Mouse (Mus musculus) layer of hippocampus, postnatal 25 days (tissue): ENCODE measurements around the gene Bri3bp. TPM values are rescaled to one million over a fixed set of nuclear protein-coding genes. Genes with fewer than 3 reads are reported as not detected.
"Not testable (repeated sequence)": the region's sequence is repeated elsewhere in the genome, so short reads cannot be mapped to it uniquely, and the experiment has no call there.

ENCODE experiments used
- DNase-seq, 2 experiments: peaks; one replicate each; pipeline ENCODE4 v3.0.0; 2022; ENCODE audit warnings: mixed read lengths in 2 of 2, low spot score in 1 of 2; ENCODE audit errors: extremely low spot score in 1 of 2
- total RNA-seq, 2 experiments: library from RNA; stranded (reverse); gene quantifications; 2 replicates each; pipeline ENCODE4 v1.2.3; 2021

Bri3bp gene
- 100 to 1,000 TPM; 101 to 109 TPM for total RNA-seq

DNA sequence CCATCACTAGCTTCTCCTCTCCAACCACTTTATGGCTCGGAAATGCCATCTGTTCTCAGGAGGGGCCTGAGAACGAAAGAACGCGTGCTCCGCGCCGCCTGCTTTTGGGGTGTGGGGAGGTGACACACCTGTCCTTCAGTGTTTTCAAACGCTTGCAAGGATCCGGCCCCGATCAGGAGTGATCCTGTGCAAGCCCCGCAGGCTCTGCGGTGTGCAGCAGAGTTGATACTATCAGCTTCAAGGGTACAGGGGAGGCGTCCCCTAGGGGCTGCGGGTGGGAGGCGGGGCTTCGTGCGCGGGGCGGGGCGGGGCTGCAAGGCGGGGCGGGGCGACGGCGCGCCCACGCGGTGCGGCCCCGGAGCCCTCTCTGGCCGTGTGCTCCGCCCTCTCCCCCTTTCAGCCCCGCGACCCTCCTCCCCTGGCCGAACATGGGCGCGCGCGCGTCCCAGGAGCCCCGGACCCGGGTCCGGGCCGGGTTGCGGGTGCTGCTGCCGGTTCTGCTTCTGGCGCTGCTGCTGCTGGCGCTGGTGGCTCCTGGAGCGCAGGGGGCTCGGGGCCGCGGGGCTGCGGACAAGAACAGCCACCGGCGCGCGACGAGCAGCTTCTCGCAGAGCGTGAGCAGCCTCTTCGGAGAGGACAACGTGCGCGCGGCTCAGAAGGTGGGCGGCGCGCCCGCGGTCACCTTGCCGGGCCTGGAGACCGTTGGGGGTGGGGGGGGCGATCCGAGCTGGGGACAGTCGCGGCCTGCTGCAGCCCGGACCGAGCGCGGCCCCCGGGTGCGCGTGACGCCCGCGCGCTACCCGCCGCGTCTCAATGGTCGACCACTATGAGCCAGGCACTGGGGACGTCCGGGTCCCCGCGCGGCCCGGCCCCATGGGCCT, at the start of gene Bri3bp:
Gene Bri3bp (plus strand): TSS at position 335 of the 881 bp plus-strand sequence.
- peak; percentile 45 to 56 for DNase-seq

DNA sequence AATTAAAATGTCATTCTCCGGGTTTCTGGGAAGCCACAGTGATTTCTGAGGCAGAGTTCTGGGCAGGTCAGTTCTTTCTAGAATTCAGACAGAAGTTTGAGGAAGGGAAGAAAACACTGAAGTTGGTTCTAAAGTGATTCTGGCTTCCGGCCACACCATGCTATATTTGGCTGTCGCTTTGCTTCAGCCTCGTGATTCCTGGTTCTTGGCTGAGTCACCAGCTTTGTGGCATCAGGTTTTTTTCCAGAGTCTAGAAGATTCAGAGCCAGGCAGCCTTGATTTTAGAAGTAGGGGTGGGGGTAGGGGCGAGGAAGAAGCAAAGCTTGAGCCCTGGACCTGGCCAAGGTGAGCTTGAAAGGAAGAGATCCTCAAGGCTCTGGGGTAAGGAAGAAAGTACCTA, 49.8 kb upstream of the Bri3bp start:
- peak in 1 of 2 experiments; percentile 62 for DNase-seq

DNA sequence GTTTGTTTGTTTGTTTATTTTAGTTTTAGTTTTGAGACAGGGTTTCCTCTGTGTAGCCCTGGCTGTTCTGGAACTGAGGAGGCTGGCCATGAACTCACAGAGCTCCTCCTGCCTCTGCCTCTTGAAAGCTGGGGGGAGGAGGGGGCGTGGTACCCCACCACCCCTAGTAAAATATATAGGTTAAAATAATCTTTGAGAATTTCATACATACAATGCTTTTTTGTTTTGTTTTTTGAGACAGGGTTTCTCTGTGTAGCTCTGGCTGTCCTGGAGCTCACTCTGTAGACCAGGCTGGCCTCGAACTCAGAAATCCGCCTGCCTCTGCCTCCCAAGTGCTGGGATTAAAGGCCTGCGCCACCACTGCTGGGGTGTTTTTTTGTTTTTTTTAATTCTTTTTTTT, 49.2 kb upstream of the Bri3bp start:
- not testable (repeated sequence) for DNase-seq

DNA sequence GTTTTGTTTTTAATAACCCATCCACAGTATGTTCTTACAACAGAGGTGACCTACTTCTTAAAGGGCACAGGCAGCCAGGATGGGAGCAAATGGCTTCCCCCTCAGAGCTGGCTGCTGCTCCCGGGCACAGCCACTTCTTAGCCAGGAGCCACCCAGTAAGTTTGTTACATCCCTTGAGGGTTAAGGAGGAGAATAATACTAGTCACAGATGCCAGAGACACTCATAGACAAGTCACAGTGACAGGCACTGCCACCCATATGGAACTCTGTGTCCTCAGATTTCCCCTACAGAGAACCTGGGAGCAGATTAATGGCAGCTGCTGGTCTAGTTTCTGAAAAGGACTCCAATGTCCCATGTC, 48.8 kb upstream of the Bri3bp start:
- no peak for DNase-seq

DNA sequence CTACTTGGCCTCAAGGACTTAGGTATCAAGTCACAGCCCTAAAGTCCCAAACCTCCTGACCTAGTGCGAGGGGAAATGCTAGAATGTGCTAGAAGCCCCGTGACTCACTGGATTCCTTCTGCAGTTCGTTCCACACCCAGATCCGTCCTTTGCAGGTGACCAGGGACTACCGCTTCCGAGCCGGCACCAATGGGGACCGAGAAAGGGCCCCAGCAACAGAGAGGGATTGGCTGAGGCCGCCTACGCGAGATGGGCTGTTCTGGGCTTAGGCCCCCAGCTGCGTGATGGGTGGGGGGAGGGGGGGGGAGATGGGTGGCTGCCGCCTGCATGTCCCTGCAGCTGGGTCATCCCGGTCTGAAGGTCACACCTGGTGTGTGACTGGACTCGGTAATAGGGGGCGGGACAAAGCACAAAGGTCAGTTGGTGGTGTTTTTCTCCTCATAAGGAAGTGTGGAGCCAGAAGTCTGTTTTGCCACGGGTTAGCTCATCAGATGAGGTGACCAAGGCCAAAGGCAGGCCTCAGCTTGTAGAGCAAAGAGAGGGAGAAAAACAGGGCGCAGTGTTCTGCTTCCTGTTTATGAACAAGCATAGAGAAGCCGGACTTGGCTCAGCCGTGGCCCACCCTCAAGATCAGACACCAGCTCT, 48.3 kb upstream of the Bri3bp start:
- DNase-seq, result peak; percentile 78 to 95

DNA sequence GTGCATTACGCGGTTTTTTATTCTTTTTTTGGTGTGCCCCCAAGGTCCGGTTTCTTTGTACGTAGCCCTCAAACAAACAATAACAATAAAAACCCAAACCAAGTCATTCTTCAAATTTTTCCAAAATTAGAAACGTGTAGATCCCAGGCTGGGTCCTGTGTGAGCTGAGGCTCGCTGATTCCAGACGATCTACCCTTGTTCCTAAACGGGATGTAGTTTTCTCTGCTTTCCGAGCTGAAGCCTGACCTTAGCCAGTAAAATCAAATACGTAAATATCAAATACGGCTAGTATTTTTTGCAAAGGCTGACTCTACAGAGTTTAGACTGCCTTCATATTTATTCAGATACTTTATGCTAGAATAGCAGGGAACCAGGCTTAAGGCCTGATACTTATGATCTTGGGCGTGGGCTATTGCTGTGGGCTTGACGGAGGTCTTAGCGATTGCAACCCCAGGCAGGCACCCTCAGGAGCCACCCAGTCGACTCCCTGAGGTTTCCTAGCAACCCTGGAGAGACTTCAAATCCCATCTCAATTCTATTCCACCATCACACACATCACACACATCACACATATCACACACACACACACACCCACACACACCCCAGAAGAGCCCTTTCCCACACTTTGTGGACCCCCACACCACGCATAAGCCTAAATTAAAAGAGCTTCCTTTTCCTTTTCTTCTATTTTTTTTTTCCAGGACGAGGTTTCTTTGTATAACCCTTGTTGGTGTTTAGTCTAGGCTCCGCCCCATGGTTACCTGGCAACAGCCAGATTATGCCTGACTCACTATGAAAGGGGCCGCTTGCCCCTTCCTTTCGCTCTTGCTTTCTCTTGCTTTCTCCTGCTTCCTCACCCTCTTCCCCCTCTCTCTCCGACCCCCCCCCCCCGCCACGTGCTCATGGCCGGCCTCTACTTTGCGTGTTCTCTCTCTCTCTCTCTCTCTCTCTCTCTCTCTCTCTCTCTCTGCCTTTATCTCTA, 47.5 kb upstream of the Bri3bp start:
- DNase-seq, result peak; percentile 42 to 47

DNA sequence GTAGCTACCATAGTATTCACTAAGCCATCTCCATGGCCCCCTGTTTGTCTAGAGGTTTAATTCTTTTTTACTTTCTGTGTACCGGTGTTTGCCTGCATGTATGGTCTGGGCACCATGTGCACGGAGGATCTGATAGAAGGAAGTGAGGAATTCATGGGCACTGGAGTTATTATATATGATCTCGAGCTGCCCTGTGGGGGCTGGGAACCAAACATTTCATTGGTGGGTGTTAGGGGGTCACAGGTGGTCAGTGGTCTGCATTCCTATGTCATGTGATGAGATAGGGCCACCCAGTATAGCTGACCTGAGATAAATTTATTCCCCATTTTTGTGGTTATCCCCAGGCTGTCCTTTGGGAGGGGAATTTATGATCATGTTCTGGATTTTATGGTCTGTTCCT, 46.4 kb upstream of the Bri3bp start:
- no peak for DNase-seq

DNA sequence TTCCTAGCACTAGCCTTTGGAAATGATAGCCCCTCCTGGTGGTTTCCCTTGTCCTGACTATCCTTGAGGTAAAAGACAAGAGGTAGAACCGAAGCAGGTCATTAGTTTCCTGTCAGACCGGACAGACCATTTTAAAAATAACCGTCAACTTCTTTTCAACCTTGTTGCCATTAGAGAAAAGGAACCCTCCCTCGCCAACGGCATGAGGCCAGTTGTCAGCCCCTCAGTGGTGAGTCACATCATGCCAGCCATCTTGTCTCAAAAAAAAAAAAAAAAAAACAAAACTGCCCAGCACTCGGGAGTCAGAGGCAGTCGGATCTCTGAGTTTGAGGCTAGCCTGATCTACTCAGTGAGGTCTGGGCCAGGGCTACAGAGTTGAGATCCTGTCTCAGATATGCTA, 40.5 kb upstream of the Bri3bp start:
- no peak for DNase-seq

DNA sequence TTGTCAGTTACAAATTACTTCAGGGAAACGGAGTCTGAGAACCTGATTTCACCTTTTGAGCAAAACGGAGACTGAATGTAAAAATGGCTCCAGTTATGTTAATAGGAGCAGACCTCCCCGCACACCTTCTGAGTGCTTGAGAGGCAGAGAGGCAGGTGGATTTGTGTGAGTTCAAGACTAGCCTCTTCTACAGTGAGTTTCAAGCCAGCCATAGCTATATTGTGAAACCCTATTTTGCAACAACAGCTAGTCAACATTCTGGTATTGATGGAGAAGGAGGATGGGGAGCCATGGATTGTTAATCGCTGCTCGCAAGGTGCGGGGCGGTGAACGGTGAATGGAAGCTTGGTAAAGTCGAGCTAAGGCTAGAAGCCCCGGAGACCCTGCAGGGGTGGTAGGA, 38.9 kb upstream of the Bri3bp start:
- no peak for DNase-seq

DNA sequence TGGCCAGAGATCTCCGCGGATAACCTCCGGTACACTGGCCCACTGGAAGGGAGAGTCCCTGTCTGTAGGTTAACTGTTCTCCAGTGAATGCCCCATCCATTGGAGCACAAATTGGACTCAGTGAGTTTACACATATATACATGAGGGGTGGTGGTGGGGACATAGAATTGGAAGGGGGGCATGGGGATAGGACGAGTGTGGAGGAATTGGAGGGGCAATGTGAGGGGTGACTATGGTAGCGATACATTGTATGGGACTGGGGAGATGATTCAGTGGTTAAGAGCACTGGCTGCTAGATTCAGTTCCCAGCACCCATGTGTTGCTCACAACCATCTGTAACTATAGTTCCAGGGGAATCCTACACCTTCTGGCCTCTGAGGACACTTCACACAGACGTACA, 38.4 kb upstream of the Bri3bp start:
- DNase-seq, result no peak

DNA sequence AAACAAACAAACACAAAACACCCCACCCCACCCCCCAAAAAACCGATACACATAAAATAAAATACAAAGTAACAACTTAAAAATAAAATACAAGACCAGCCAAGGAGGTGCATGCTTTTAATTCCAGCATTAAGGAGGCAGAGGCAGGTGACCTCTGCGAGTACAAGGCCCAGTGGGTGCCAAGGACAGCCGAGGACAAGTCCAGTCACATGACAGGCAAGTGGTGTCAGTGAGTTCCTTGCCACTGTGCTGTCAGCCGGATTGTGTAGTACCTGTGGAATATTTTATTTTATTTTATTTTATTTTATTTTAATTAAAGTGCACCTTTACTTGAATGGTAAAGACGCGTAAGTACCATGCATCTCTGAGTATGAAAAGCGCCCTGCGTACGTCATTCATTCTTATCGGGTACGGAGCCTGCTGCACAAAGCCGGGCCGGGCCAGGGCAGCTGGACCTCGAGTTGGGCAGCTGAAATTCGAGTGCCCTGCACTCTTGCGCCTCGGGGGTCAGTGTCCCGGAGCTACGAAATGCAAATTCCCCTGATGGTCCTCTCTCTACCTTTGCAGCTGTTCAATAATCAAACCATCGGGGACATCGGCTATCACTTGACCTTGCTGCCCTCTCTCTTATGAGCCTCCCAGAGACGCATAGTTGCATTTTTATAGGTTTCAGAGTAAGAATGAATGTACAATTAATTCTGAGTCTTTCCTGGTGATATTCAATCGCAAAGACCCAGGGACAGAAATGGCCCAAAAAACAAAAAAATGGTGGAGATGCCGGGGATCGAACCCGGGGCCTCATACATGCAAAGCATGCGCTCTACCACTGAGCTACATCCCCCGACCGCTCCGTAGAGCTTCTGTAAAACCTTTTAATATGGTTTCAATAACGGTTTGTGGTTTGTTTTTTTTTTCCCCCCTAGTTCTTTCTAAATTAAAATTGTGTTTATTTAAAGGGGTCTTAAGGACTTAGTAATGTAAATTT, 37.6 kb upstream of the Bri3bp start:
- peak; percentile 74 to 88 for DNase-seq

DNA sequence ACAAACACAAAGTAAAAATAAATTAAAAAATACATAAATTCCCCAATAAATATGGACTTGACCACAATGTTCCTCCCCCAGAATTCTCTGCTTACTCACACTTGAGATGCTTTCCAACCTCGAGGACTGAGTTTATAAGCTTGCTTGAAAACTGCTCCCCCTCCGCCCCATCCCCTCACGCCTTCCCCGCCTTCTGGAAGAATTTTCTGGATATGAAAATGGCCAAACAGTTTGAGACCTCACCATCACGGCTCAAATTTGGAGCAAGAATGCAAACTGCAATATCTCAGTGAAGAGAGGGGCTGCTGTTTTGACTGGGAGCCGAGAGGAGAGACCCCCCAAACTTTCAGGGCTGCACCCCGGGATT, 36.8 kb upstream of the Bri3bp start:
- no peak for DNase-seq

DNA sequence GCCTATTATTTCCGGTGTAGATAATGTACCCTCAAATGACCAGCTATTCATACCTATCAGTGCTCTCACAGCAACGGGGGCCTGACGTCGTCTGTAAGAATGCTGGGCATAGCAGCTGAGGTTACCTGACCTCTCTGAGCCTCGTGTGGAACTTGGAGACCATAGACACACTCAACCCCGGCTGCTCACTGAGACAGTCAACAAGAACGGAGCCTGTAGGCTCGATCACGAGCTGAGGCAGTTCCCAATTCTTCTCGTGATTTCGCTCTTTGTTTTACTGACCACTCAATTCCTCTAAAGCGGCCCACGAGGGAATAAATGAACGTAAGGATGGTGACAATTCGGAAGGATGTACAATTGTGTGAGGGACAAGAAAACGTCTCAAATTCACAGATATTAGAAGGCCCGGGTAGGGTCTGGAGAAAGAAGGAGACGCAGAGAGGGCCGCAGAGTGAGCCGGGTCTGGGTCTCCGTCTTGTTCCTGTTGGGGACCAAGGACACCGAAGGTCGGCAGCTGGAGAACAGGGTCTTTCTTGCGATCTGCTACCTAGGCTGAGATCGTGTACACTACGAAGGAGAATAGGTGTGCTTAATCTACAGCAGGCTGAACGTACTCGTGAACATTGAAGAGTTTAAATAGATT, 36.3 kb upstream of the Bri3bp start:
- peak; percentile 40 to 72 for DNase-seq

DNA sequence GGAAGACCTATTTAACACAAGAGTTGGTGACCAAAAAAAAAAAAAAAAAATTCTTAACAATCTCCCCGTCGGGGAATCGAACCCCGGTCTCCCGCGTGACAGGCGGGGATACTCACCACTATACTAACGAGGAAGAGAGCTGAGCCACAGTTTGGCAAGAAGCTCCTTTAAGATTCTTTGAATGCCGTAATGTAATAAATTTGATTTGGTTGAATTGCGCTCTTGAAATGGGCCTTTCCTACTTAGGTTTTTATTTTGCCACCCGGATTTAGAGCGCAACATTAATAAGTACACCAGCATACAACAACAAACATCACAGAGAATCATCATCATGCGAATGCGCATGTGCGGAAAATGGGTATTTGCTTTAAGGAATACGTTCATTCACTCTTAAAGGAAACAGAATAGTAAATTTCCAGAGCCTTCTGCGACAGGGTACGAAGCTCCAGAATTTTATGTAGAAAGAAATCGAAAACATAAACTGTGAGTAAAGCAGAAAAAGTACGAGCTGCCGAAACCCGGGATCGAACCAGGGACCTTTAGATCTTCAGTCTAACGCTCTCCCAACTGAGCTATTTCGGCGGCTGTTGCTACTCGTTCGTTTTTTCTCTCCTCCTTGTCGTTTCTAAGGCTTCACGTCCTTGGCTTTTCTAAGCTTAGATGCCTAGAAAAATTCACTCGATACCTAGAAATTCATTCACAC, 35.7 kb upstream of the Bri3bp start:
- peak; percentile 94 to 95 for DNase-seq

DNA sequence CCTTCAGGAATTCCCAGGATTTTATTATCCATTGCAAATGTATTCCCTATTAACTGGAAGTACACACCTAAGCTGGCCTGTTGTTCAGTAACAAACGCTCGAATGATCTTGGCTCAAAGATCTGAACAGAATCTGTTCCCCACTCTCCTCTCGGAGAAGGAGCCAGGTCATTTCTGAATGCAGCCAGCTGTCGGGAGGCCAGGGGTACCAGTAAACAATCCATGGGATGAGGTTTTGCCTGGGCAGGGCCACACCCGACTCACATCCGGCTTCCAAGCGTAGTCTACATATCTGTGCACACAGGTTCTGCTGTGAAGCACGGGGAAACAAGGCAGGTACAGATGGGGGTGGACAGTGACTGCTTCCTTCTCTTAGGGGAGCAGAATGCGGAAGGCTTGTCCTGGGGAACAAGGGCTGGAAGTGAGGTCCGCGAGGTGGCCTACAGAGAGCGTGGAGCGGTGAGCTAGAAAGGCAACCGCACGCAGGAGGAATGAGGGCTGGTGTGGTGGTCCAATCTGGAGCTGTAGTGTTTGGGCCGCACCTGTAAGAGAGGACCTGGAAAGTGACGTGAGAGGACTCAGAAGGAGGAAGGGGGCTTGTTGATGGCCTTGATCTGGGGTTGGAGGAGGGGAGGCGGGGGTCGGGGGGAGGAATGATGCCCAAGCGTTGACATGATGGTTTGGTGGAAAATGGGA, 34.9 kb upstream of the Bri3bp start:
- peak; percentile 53 to 67 for DNase-seq

DNA sequence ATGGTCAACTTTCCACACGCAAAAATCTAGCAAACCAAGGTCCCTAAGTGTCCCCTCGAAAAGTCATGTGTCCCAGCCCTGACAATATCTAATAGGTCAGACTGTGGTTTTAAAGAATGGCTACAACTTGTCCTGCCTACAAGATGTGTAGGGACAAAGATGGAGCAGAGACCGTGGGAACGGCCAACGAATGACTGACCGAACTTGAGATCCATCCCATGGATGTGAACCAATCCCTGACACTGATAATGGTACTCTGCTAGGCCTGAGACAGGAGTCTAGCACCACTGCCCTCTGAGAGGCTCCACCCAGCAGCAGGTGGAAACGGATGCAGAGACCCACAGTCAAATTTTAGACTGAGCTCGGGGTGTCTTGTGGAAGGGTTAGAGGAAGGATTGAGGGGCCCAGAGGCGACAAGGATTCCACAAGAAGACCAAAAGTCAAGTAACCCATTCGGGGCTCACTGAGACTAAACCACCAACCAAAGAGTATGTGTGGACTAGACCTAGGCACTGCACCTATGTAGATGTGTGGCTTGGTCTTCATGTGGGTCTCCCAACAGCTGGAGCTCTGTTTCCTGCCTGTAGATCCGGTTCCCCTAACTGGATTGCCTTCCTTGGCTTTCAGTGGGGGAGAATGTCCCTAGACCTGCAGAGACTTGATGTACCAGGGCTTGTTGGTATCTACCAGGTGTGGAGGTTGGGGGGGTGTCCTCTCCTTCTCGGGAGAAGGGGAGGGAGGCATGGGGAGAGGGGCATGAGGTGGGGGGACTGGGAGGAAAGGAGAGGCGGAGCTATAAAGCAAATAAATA, 34.1 kb upstream of the Bri3bp start:
- no peak for DNase-seq

DNA sequence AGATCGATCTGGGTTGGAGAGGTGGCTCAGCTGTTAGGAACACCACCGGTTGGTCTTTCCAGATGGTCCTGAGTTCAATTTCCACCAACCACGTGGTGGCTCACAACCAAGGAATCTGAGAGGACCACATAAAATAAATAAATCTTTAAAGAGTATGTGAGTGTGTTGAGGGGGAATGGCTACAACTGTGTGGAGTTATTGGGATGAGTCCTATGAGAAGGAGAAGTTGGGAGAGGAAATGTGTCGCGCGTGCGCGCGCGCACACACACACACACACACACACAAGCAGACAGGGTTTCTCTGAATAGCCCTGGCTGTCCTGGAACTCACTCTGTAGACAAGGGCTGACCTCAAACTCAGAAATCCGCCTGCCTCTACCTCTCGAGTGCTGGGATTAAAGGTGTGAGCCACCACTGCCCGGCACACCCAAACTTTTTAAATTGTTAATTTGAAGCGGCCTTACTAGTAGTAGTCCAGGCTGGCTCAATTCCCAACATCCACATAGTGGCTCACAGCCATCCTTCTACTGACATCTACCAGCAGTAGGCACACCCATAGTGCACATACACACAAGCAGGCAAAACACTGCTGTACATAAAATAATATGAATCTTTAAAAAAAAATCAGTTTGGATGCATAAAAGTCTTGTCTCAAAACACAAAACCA, 33.3 kb upstream of the Bri3bp start:
- no peak for DNase-seq
